Mouse (Mus musculus): Measurements from ENCODE around the gene Rnf216.

DNA sequence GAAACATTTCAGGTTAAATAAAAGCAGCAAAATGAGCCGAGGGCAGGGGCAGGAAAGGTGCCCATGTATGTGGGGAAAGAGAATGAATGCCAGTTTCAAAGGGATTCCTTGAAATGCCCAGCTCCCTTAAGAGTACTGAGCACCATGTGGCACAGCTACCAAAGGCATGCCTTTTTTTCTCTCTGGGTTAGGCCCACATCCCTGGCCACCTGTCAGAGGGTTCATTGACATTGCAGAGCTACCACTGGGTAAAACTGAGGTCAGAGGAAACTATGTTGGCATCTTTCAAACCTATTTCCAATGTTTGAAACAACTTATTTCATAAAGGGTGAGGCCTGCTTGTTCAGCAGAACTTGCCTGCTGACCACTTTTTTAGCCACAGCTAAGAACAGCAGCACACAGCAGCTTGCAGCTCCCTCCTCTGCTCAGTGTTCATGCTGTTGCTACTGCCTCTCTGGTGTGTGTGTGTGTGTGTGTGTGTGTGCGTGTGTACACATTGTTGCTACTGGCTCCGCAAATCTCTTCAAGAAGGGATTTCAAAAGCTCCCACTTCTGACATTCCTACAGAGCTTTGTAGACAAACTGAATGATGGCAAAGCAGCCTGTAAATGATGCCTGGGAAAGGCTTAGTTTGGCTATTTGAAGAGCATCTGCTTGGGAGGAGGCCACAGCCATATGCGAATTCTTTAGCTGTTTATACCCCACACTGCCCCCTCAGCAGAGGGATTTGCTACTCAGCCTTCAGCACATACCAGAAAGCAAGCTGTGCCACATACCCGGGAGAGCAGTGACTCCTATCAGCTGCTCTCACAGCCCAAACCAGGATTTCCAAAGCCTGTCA, 59.4 kb downstream of the Rnf216 start:
- TF ChIP-seq GATA1 (IDR thresholded peaks at IDR 0.05; ENCODE audit: low read length) (no peak), TAL1 (IDR thresholded peaks at IDR 0.05; ENCODE audit: low read length) (no peak)
